Mouse (Mus musculus) urinary bladder, postnatal 4 days (tissue): Measurements from ENCODE around the gene Olfr51.
A peak's percentile ranks its signal among the peaks of the same experiment; 100 is the strongest.
"Not testable (repeated sequence)": the region's sequence is repeated elsewhere in the genome, so short reads cannot be mapped to it uniquely, and the experiment has no call there.

ENCODE experiments used
- DNase-seq, 2 experiments: peaks; one replicate each; pipeline ENCODE4 v3.0.0; 2021 to 2022; ENCODE audit warnings: low spot score in 2 of 2

Olfr51 gene

DNA sequence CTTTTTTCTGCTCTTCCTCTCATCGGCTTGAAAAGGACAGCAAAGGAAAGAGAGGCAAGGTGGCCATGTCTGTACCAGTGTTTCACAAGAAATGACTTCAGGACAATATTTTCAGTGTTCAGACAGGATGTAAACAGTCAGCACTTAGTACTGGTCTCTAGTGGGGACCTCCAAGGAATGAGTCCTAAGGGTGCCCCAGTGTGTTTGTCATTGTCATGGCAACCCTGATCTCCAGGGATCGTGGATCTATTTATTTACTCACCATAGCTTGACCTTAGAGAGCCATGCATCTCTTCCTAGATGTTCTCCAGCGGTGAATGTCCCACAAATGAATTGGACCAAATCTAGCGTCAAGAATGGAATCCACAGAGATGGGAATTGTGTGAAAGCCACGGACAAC, at the start of gene Olfr51:
Gene Olfr51, plus strand, starts transcription at position 301 of the 400 bp plus-strand sequence.
- DNase-seq, result no peak

- no peak for DNase-seq
These were observed 49.7 kb upstream of the Olfr51 start, which contains the start of gene Prop1 for GRCm38 (mm10) chr11:50953665-50954064. Gene Prop1 (minus strand): TSS chr11:50953765.

- DNase-seq, result no peak
These were observed 38.5 kb upstream of the Olfr51 start for GRCm38 (mm10) chr11:50964886-50965285.

GRCm38 (mm10) chr11:50966230-50966629, 37.2 kb upstream of the Olfr51 start, which contains the start of gene Olfr1378:
Gene Olfr1378 (plus strand): TSS chr11:50966530.
- no peak for DNase-seq

DNA sequence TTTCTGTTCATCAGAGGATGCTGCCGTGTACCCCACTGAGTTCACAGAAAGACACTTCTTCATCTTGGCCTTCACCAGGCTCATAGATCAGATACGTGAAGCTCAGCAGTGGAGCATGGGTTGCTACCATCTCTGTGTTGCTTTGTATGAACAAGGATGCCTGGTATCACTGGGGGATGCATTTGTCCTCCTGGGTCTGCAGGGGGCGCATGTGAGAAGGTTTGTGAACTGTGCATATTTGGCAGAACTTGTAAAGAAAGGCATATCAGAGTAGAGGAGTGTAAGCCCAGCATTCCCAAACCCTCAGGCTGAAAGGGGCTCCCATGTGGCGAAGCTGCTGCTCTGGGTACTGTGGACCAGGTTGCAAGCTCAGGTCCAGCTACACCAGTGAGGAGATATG, 26.2 kb upstream of the Olfr51 start:
- no peak for DNase-seq

GRCm38 (mm10) chr11:50981667-50982066, 21.7 kb upstream of the Olfr51 start, which contains the start of gene Olfr1377:
Gene Olfr1377 (plus strand): TSS chr11:50981967.
- DNase-seq, result no peak

GRCm38 (mm10) chr11:51011821-51012220, 8.4 kb downstream of the Olfr51 start:
- peak; percentile 33 to 67 for DNase-seq

GRCm38 (mm10) chr11:51013936-51014335, 10.5 kb downstream of the Olfr51 start, which contains the start of gene Olfr54:
Gene Olfr54 (plus strand): TSS chr11:51014236.
- no peak for DNase-seq

- no peak for DNase-seq
These were observed 12.9 kb downstream of the Olfr51 start for GRCm38 (mm10) chr11:51016341-51016740.

GRCm38 (mm10) chr11:51026811-51027210, 23.4 kb downstream of the Olfr51 start:
- not testable (repeated sequence) for DNase-seq

GRCm38 (mm10) chr11:51029381-51029780, 26.0 kb downstream of the Olfr51 start:
- DNase-seq, result not testable (repeated sequence)

DNA sequence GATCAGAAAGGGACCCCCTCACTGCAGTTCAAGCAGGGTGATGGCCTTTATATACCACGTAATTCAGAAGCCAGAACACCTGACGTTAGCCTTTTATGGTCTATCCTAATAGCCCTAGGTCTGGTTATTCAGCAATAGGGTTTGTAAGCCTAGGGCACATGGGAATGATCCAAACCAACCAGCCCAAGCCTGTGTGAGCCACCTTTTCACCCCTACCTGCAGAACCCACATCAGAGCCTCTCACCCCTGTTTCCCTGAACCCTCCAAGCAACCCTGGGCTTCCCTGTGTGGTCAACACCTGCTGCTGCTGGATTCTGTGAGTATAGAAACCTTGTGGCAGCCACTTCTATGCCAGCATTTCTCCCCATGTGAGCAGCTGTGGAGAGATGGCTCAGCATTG, 26.8 kb downstream of the Olfr51 start:
- no peak for DNase-seq

- no peak for DNase-seq
These were observed 29.5 kb downstream of the Olfr51 start for GRCm38 (mm10) chr11:51032851-51033250.

DNA sequence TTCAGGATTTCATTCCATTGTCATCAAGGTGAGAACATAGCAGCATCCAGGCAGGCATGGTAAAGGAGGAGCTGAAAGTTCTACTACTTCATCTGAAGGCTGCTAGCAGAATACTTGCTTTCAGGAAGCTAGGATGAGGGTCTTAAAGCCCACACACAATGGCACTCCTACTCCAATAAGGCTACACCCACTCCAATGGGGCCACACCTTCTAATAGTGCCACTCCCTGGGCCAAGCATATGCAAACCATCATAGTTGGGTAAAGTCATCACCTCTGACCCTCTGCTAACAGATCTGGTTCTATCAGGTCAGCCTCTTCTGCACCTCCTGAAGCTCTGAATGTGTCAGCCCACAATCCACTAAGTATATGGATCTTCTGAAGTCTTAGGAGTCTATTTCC, 30.7 kb downstream of the Olfr51 start:
- not testable (repeated sequence) for DNase-seq

DNA sequence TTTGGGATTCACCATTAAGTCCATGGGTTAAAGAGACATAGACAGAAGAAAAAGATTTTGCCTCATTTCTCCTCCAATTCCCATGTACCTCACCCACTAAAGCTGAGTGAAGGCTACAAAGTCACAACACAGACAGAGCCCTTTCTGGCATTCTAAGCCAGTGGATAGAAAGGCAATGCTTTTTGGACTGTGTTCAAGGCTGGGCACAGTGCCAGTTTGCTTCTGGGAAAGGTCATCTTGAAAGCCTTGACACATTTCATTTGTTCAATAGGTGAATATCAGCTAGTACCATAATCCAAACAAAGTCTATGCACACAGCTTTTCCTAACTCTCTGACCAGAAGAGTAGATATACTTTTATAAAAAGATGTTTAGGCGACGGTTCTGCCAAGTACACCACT, 32.6 kb downstream of the Olfr51 start:
- no peak for DNase-seq

DNA sequence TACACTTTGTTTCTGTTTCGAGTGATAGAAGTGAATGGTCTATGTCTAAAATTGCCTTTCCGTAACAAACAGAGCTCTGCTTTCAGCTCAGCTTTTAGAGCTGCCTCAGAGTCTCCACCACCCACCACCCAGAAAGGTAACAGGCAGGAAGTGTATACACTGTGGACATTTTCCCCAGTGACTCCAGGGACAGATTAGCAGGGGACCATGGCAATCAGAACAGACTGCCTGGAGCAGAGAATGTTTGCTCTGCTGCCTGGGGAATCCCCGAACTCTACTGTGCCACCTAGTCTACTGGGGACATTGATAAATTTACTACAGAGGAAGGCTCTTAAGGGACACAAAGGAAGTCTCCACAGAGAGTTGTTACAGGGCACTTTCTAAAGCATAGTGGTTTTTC, 41.4 kb downstream of the Olfr51 start:
- not testable (repeated sequence) for DNase-seq

DNA sequence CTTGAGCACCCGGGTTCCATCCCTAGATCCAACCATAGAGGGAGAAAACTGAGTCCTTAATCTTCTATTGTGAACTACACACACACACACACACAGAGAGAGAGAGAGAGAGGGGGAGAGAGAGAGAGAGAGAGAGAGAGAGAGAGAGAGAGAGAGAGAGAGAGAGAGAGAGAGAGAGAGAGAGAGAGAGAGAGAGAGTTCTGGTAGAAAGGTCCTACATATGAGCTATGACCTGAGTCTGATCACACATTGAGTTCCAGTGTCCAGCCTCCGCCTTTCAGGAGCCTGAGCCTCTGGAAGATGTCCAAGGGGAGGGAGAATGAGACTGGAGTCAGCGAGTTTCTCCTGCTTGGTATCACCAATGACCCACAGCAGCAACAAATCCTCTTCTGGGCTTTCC, 44.4 kb downstream of the Olfr51 start, which contains the start of gene Olfr1375:
Gene Olfr1375, plus strand, starts transcription at position 301 of the 400 bp plus-strand sequence.
- not testable (repeated sequence) for DNase-seq

GRCm38 (mm10) chr11:51051678-51052077, 48.3 kb downstream of the Olfr51 start:
- no peak for DNase-seq

- no peak for DNase-seq
These were observed 49.8 kb downstream of the Olfr51 start for GRCm38 (mm10) chr11:51053230-51053629.

DNA sequence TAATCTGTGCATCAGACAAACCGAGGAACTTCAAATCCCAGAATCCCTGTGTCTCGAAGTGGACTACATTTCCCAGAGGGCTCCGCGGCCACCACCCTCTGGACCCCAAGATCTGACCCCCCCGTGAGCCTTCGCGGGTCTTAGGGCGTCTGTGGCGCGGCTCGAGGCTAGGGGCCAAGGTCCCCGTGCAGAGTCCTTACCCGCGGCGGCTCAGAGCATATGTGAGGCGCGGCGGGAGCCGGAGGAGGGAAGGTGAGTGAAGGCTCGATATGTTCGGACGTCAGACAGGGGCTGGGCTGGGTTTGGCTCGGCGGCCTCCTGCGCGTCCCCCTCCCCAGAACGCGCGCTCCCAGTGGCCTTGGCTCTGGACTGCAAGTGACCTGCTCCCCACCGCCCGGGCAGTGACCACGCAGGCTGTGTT, 55.8 kb downstream of the Olfr51 start, which contains the start of gene Zfp354a:
Gene Zfp354a, plus strand, starts transcription at position 107 of the 421 bp plus-strand sequence.
- DNase-seq, result peak in 1 of 2 experiments; percentile 50
